Mouse (Mus musculus): ENCODE data around the gene Phactr2. TPM values are rescaled to one million over a fixed set of nuclear protein-coding genes. Genes with fewer than 3 reads are reported as not detected.
A peak's percentile ranks its signal among the peaks of the same experiment; 100 is the strongest.

The Phactr2 gene
- polyA plus RNA-seq, 1 experiment from 2014 or later, result 24.0 TPM

GRCm38 (mm10) chr10:13331405-13332032, 142.7 kb downstream of the Phactr2 start:
- WGBS, result 83% methylated on average over 4 of the region's 4 CpGs
- no peak for DNase-seq (ENCODE audit: low spot score)
- Histone ChIP-seq H3K27ac (replicated peaks; ENCODE audit: low read depth, low read length) (no peak overlapping the region), H3K27me3 (ENCODE audit: control insufficient read depth, insufficient read depth, low read length) (no peaks in the 10 kb centered on the region), H3K9me3 (replicated peaks; ENCODE audit: control insufficient read depth, low read length) (no peaks in the 10 kb centered on the region), H3K36me3 (replicated peaks; ENCODE audit: control insufficient read depth, insufficient read depth, low read depth, low read length) (no peaks in the 10 kb centered on the region), H3K4me2 (ENCODE audit: low read depth, low read length) (no peak overlapping the region), H3K9ac (replicated peaks; ENCODE audit: low read length) (no peak overlapping the region), H3K4me3 (ENCODE audit: low read depth, low read length) (no peak overlapping the region), H3K4me1 (ENCODE audit: control insufficient read depth, insufficient read depth, low read length) (no peaks in the 10 kb centered on the region)
- ATAC-seq (replicated peaks; ENCODE audit: insufficient number of reproducible peaks, low FRiP score, low TSS enrichment, low read depth), result no peak

GRCm38 (mm10) chr10:13328602-13329001, 145.6 kb downstream of the Phactr2 start:
- no peak overlapping the region for H3K4me2 ChIP-seq (ENCODE audit: low read depth, low read length)
- no peaks in the 10 kb centered on the region for H3K9me3 ChIP-seq (replicated peaks; ENCODE audit: control insufficient read depth, low read length)
- H3K9ac ChIP-seq (replicated peaks; ENCODE audit: low read length), result no peak overlapping the region
- DNase-seq (ENCODE audit: low spot score) (no peak), ATAC-seq (replicated peaks; ENCODE audit: insufficient number of reproducible peaks, low FRiP score, low TSS enrichment, low read depth) (no peak)
- no peaks in the 10 kb centered on the region for H3K27me3 ChIP-seq (ENCODE audit: control insufficient read depth, insufficient read depth, low read length)
- no peaks in the 10 kb centered on the region for H3K4me1 ChIP-seq (ENCODE audit: control insufficient read depth, insufficient read depth, low read length)
- H3K4me3 ChIP-seq (ENCODE audit: low read depth, low read length), result no peak overlapping the region
- WGBS, result 64% methylated on average over 3 of the region's 3 CpGs
- H3K27ac ChIP-seq (replicated peaks; ENCODE audit: low read depth, low read length), result no peak overlapping the region
- H3K36me3 ChIP-seq (replicated peaks; ENCODE audit: control insufficient read depth, insufficient read depth, low read depth, low read length), result no peaks in the 10 kb centered on the region

GRCm38 (mm10) chr10:13326149-13326873, 147.9 kb downstream of the Phactr2 start:
- Histone ChIP-seq H3K9me3 (replicated peaks; ENCODE audit: control insufficient read depth, low read length) (no peaks in the 10 kb centered on the region), H3K27ac (replicated peaks; ENCODE audit: low read depth, low read length) (no peak overlapping the region), H3K9ac (replicated peaks; ENCODE audit: low read length) (no peak overlapping the region), H3K4me1 (ENCODE audit: control insufficient read depth, insufficient read depth, low read length) (peaks cover 4% of the 10 kb centered on the region; the same call in 1 of the 2 replicates), H3K36me3 (replicated peaks; ENCODE audit: control insufficient read depth, insufficient read depth, low read depth, low read length) (no peaks in the 10 kb centered on the region), H3K27me3 (ENCODE audit: control insufficient read depth, insufficient read depth, low read length) (no peaks in the 10 kb centered on the region), H3K4me3 (ENCODE audit: low read depth, low read length) (no peak overlapping the region), H3K4me2 (ENCODE audit: low read depth, low read length) (no peak overlapping the region)
- ATAC-seq (replicated peaks; ENCODE audit: insufficient number of reproducible peaks, low FRiP score, low TSS enrichment, low read depth) (no peak), DNase-seq (ENCODE audit: low spot score) (no peak)
- WGBS, result 76% methylated on average over 14 of the region's 14 CpGs

GRCm38 (mm10) chr10:13323806-13324411, 150.3 kb downstream of the Phactr2 start:
- Histone ChIP-seq H3K27me3 (ENCODE audit: control insufficient read depth, insufficient read depth, low read length) (no peaks in the 10 kb centered on the region), H3K4me3 (ENCODE audit: low read depth, low read length) (peak overlapping the region; percentile 54), H3K4me1 (ENCODE audit: control insufficient read depth, insufficient read depth, low read length) (peaks cover 4% of the 10 kb centered on the region; the same call in 1 of the 2 replicates), H3K4me2 (ENCODE audit: low read depth, low read length) (peak overlapping the region; percentile 76), H3K27ac (replicated peaks; ENCODE audit: low read depth, low read length) (peak overlapping the region; percentile 79), H3K36me3 (replicated peaks; ENCODE audit: control insufficient read depth, insufficient read depth, low read depth, low read length) (no peaks in the 10 kb centered on the region), H3K9me3 (replicated peaks; ENCODE audit: control insufficient read depth, low read length) (no peaks in the 10 kb centered on the region), H3K9ac (replicated peaks; ENCODE audit: low read length) (peak overlapping the region; percentile 84)
- DNase-seq (ENCODE audit: low spot score) (peak; percentile 78), ATAC-seq (replicated peaks; ENCODE audit: insufficient number of reproducible peaks, low FRiP score, low TSS enrichment, low read depth) (peak; percentile 92)
- WGBS, result under 1% methylated on average over 57 of the region's 62 CpGs

GRCm38 (mm10) chr10:13323139-13323805, 150.9 kb downstream of the Phactr2 start:
- DNase-seq (ENCODE audit: low spot score) (peak; percentile 40), ATAC-seq (replicated peaks; ENCODE audit: insufficient number of reproducible peaks, low FRiP score, low TSS enrichment, low read depth) (no peak)
- Histone ChIP-seq H3K36me3 (replicated peaks; ENCODE audit: control insufficient read depth, insufficient read depth, low read depth, low read length) (no peaks in the 10 kb centered on the region), H3K4me3 (ENCODE audit: low read depth, low read length) (peak overlapping the region; percentile 54), H3K4me2 (ENCODE audit: low read depth, low read length) (peak overlapping the region; percentile 76), H3K9ac (replicated peaks; ENCODE audit: low read length) (peak overlapping the region; percentile 84), H3K9me3 (replicated peaks; ENCODE audit: control insufficient read depth, low read length) (no peaks in the 10 kb centered on the region), H3K27ac (replicated peaks; ENCODE audit: low read depth, low read length) (peak overlapping the region; percentile 79; the same call in 1 of the 2 replicates), H3K4me1 (ENCODE audit: control insufficient read depth, insufficient read depth, low read length) (peaks cover 4% of the 10 kb centered on the region; the same call in 1 of the 2 replicates), H3K27me3 (ENCODE audit: control insufficient read depth, insufficient read depth, low read length) (no peaks in the 10 kb centered on the region)
- WGBS, result 20% methylated on average over 12 of the region's 12 CpGs

GRCm38 (mm10) chr10:13314999-13315398, 159.2 kb downstream of the Phactr2 start:
- H3K9ac ChIP-seq (replicated peaks; ENCODE audit: low read length), result no peak overlapping the region
- no peaks in the 10 kb centered on the region for H3K27me3 ChIP-seq (ENCODE audit: control insufficient read depth, insufficient read depth, low read length)
- no peak overlapping the region for H3K4me3 ChIP-seq (ENCODE audit: low read depth, low read length)
- no peaks in the 10 kb centered on the region for H3K36me3 ChIP-seq (replicated peaks; ENCODE audit: control insufficient read depth, insufficient read depth, low read depth, low read length)
- H3K9me3 ChIP-seq (replicated peaks; ENCODE audit: control insufficient read depth, low read length), result no peaks in the 10 kb centered on the region
- no peak overlapping the region for H3K27ac ChIP-seq (replicated peaks; ENCODE audit: low read depth, low read length)
- ATAC-seq (replicated peaks; ENCODE audit: insufficient number of reproducible peaks, low FRiP score, low TSS enrichment, low read depth), result no peak
- H3K4me1 ChIP-seq (ENCODE audit: control insufficient read depth, insufficient read depth, low read length), result no peaks in the 10 kb centered on the region
- DNase-seq (ENCODE audit: low spot score), result no peak
- 79% methylated on average over 5 of the region's 5 CpGs for WGBS
- H3K4me2 ChIP-seq (ENCODE audit: low read depth, low read length), result no peak overlapping the region

- Histone ChIP-seq H3K36me3 (replicated peaks; ENCODE audit: control insufficient read depth, insufficient read depth, low read depth, low read length) (no peaks in the 10 kb centered on the region), H3K9ac (replicated peaks; ENCODE audit: low read length) (no peak overlapping the region), H3K4me3 (ENCODE audit: low read depth, low read length) (no peak overlapping the region), H3K4me2 (ENCODE audit: low read depth, low read length) (no peak overlapping the region), H3K27me3 (ENCODE audit: control insufficient read depth, insufficient read depth, low read length) (no peaks in the 10 kb centered on the region), H3K4me1 (ENCODE audit: control insufficient read depth, insufficient read depth, low read length) (no peaks in the 10 kb centered on the region), H3K9me3 (replicated peaks; ENCODE audit: control insufficient read depth, low read length) (no peaks in the 10 kb centered on the region), H3K27ac (replicated peaks; ENCODE audit: low read depth, low read length) (no peak overlapping the region)
- 61% methylated on average over 6 of the region's 6 CpGs for WGBS
- ATAC-seq (replicated peaks; ENCODE audit: insufficient number of reproducible peaks, low FRiP score, low TSS enrichment, low read depth), result no peak
- DNase-seq (ENCODE audit: low spot score), result no peak
Measured at GRCm38 (mm10) chr10:13312576-13312975, 161.6 kb downstream of the Phactr2 start.
